In the genomic region with DNA sequence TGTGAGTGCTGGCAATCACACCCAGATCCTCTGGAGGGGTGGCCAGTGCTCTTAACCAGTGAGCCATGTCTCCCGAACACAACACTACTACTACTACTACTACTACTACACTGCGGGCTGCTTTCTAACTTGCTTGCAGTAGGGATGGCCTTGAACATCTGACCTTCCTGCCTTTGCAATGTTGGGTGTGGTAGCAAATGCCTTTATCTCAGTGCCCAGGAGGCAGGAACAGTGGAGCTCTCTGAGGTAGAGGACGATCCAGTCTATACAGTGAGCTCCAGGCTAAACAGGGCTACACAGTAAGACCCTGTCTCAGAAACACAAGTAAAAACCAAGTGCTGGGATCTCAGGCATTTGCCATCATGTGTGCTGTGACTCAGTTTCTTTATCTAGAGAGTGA, we compare ENCODE assay signal across 18 mouse cellular contexts. TPM values are rescaled to one million over a fixed set of nuclear protein-coding genes. Genes with fewer than 3 reads are reported as not detected.
DNase-seq lines count a peak whose midpoint lies in the region; ATAC-seq and TF ChIP-seq lines count a peak whose summit lies in the region.
"Had no signal": no experiment of that assay in that cellular context is flagged by ENCODE, and none has a peak within 500 bp of the region (broad histone marks: within the 10 kb centered on the region; RNA-seq: fewer than 3 reads in every experiment).

No protein-coding gene starts in this region.

- H3K27me3 ChIP-seq in MEL (ENCODE audit: control insufficient read depth in 1 of 2, insufficient read depth in 2 of 2, low read length in 2 of 2) = no peaks in the 10 kb centered on the region
- H3K27me3 ChIP-seq in liver, postnatal 0 days (ENCODE audit: insufficient read depth, low read length) = no peaks in the 10 kb centered on the region
- H3K27me3 ChIP-seq: limb, embryonic 15.5 days; megakaryocyte, embryonic 14.5 days; neural tube, embryonic 12.5 days had no signal

- peak; percentile 95 for ATAC-seq in erythroid progenitor cell, adult 5-6 weeks (replicated peaks; ENCODE audit: low FRiP score, poor library complexity, severe bottlenecking)
- peak; percentile 87 for ATAC-seq in liver, postnatal 0 days
- ATAC-seq: forebrain, embryonic 14.5 days had no signal

- 44% methylated on average over 3 of the region's 3 CpGs for WGBS in liver, postnatal 0 days (ENCODE audit: insufficient replicate concordance)

- TF ChIP-seq CTCF in MEL (IDR thresholded peaks at IDR 0.05 in 2 of 3, conservative IDR thresholded peaks at IDR 0.05 in 1 of 3; ENCODE audit: control insufficient read depth in 1 of 3, insufficient read depth in 1 of 3, low read depth in 2 of 3, low read length in 3 of 3, poor library complexity in 1 of 3, severe bottlenecking in 1 of 3) = no peak
- TF ChIP-seq CTCF in liver, postnatal 0 days (IDR thresholded peaks at IDR 0.05; ENCODE audit: low read depth) = no peak

- DNase-seq in 416B (ENCODE audit: low read depth) (peak; percentile 57), MEL (ENCODE audit: low read depth, low spot score) (peak; percentile 39)
- no peak for DNase-seq in liver, postnatal 0 days
- DNase-seq in kidney, adult 18-20 months = no peak
- no peak for DNase-seq in cerebellum, postnatal 14 days
- no peak for DNase-seq in ovary, postnatal 14 days (ENCODE audit: low spot score)
- DNase-seq: adrenal gland, postnatal 14 days; cerebellum, adult 9-10 months; kidney, postnatal 4 days; lung, postnatal 10 days; right cerebral cortex, postnatal 25 days; thymus, adult 18-20 months had no signal

- peak in 1 of 2 experiments; percentile 27; a peak in 1 of 4 replicates for TF ChIP-seq EP300 in MEL (IDR thresholded peaks at IDR 0.05; ENCODE audit: low read depth in 1 of 2, low read length in 2 of 2)
- no peak for TF ChIP-seq EP300 in liver, postnatal 0 days (IDR thresholded peaks at IDR 0.05; ENCODE audit: low read depth)

- no peak overlapping the region for H3K4me2 ChIP-seq in liver, postnatal 0 days (ENCODE audit: low read depth, low read length)
- H3K4me2 ChIP-seq: limb, embryonic 15.5 days; neural tube, embryonic 12.5 days had no signal

- H3K4me3 ChIP-seq in MEL (ENCODE audit: control insufficient read depth in 1 of 2, insufficient read depth in 1 of 2, low read depth in 2 of 2, low read length in 2 of 2) = no peak overlapping the region
- H3K4me3 ChIP-seq in liver, postnatal 0 days (ENCODE audit: low read depth, low read length) = no peak overlapping the region
- H3K4me3 ChIP-seq: limb, embryonic 15.5 days; megakaryocyte, embryonic 14.5 days; neural tube, embryonic 12.5 days had no signal

- no peak overlapping the region for H3K9ac ChIP-seq in MEL (ENCODE audit: control insufficient read depth, low read depth, low read length, poor library complexity, severe bottlenecking)
- no peak overlapping the region for H3K9ac ChIP-seq in liver, postnatal 0 days (replicated peaks)
- H3K9ac ChIP-seq: limb, embryonic 15.5 days; neural tube, embryonic 12.5 days had no signal

- peaks cover 7 to 34% of the 10 kb centered on the region in 2 experiments for H3K36me3 ChIP-seq in MEL (ENCODE audit: control insufficient read depth in 1 of 2, insufficient read depth in 2 of 2, low read length in 2 of 2)
- H3K36me3 ChIP-seq in liver, postnatal 0 days (replicated peaks; ENCODE audit: insufficient read depth, low read length) = peaks cover 40% of the 10 kb centered on the region

- no peak for TF ChIP-seq POLR2A in MEL (IDR thresholded peaks at IDR 0.05; ENCODE audit: control insufficient read depth in 1 of 2, insufficient read depth in 1 of 2, low read depth in 1 of 2, low read length in 2 of 2, poor library complexity in 1 of 2)

- H3K4me1 ChIP-seq in MEL (ENCODE audit: control insufficient read depth in 1 of 2, insufficient read depth in 2 of 2, low read length in 2 of 2) = peaks cover 14 to 17% of the 10 kb centered on the region in 2 experiments
- peaks cover 5% of the 10 kb centered on the region; the same call in 1 of the 2 replicates for H3K4me1 ChIP-seq in liver, postnatal 0 days (ENCODE audit: insufficient read depth)
- H3K4me1 ChIP-seq: limb, embryonic 15.5 days; neural tube, embryonic 12.5 days had no signal

- H3K9me3 ChIP-seq in MEL (replicated peaks; ENCODE audit: insufficient read depth, low read length) = no peaks in the 10 kb centered on the region
- H3K9me3 ChIP-seq in liver, postnatal 0 days (ENCODE audit: low read length) = no peaks in the 10 kb centered on the region
- H3K9me3 ChIP-seq: G1E; limb, embryonic 15.5 days; megakaryocyte, embryonic 14.5 days; neural tube, embryonic 12.5 days had no signal

- no peak for TF ChIP-seq RAD21 in MEL (IDR thresholded peaks at IDR 0.05; ENCODE audit: low read depth, low read length)

- H3K27ac ChIP-seq in MEL (ENCODE audit: control insufficient read depth, low read depth, low read length) = 0 out of 2 replicates have a peak overlapping the region, but pooled peaks have one; percentile 24
- H3K27ac ChIP-seq in liver, postnatal 0 days (ENCODE audit: low read depth) = no peak overlapping the region
- H3K27ac ChIP-seq: limb, embryonic 15.5 days; neural tube, embryonic 12.5 days had no signal

- no peaks in the 10 kb centered on the region for H3K79me2 ChIP-seq in MEL (ENCODE audit: control insufficient read depth, insufficient read depth, low read length, poor library complexity)

TF ChIP-seq in MEL, 35 proteins besides CTCF, POLR2A, EP300 and RAD21:
- TF ChIP-seq TAL1 (IDR thresholded peaks at IDR 0.05; ENCODE audit: low read length) (peak; percentile 50), UBTF (IDR thresholded peaks at IDR 0.05; ENCODE audit: borderline replicate concordance, insufficient read depth, low read depth, low read length) (no peak)

RNA-seq across cellular contexts. Expression of gene Blm, which starts 43.8 kb away (rescaled TPM):
- 24.6 and 28.5 TPM in 2 replicates for total RNA-seq in MEL (2012; rRNA removed)
- 10 to 100 TPM; 52.0 to 83.8 TPM for polyA plus RNA-seq in MEL (2012; ENCODE audit: insufficient read depth in 1 of 2, insufficient read length in 2 of 2, low read depth in 1 of 2, low replicate concordance in 2 of 2, missing spikeins in 1 of 2)
- total RNA-seq in erythroid progenitor cell, adult 5-6 weeks (2015; ENCODE audit: low replicate concordance) = 276 and 327 TPM in 2 replicates
- total RNA-seq in erythroid progenitor cell, adult 5-6 weeks (2017; ENCODE audit: low replicate concordance) = 196 and 224 TPM in 2 replicates
- 8.1 and 11.8 TPM in 2 replicates for polyA plus RNA-seq in liver, postnatal 0 days (2015; fragmentation: Nextera tagmentation; extraction: Ambion mirVana)

Comparison
In these comparisons a context has a peak if more than half of its experiments do, and no peak if none do; other contexts are left out.
1. DNase-seq: peak in 416B (single experiment) and MEL (single experiment); none in liver, postnatal 0 days (single experiment), kidney, adult 18-20 months (single experiment), cerebellum, postnatal 14 days (0 of 2) and ovary, postnatal 14 days (single experiment).